Mouse (Mus musculus): ENCODE data around the gene Iqca. TPM values are rescaled to one million over a fixed set of nuclear protein-coding genes. Genes with fewer than 3 reads are reported as not detected.

Iqca gene
- total RNA-seq (2017), result not detected in 2 replicates

GRCm38 (mm10) chr1:90153099-90153744, at the start of gene Iqca:
Gene Iqca, minus strand, starts transcription at chr1:90153401.
- ATAC-seq (replicated peaks; ENCODE audit: low read depth, poor library complexity, severe bottlenecking), result peak; percentile 97

- peak; percentile 76 for ATAC-seq (replicated peaks; ENCODE audit: low read depth, poor library complexity, severe bottlenecking)
Measured at GRCm38 (mm10) chr1:90202207-90202978, 49.2 kb upstream of the Iqca start.

GRCm38 (mm10) chr1:90201655-90202054, 48.5 kb upstream of the Iqca start:
- ATAC-seq (replicated peaks; ENCODE audit: low read depth, poor library complexity, severe bottlenecking), result no peak

- ATAC-seq (replicated peaks; ENCODE audit: low read depth, poor library complexity, severe bottlenecking), result no peak
Measured at GRCm38 (mm10) chr1:90201246-90201645, 48.0 kb upstream of the Iqca start.

- no peak for ATAC-seq (replicated peaks; ENCODE audit: low read depth, poor library complexity, severe bottlenecking)
Measured at GRCm38 (mm10) chr1:90189046-90189445, 35.8 kb upstream of the Iqca start.

GRCm38 (mm10) chr1:90186874-90187273, 33.7 kb upstream of the Iqca start:
- no peak for ATAC-seq (replicated peaks; ENCODE audit: low read depth, poor library complexity, severe bottlenecking)

GRCm38 (mm10) chr1:90186173-90186572, 33.0 kb upstream of the Iqca start:
- ATAC-seq (replicated peaks; ENCODE audit: low read depth, poor library complexity, severe bottlenecking), result no peak

- ATAC-seq (replicated peaks; ENCODE audit: low read depth, poor library complexity, severe bottlenecking), result no peak
Measured at GRCm38 (mm10) chr1:90183602-90184001, 30.4 kb upstream of the Iqca start.

- ATAC-seq (replicated peaks; ENCODE audit: low read depth, poor library complexity, severe bottlenecking), result no peak
Measured at GRCm38 (mm10) chr1:90182521-90182920, 29.3 kb upstream of the Iqca start.

GRCm38 (mm10) chr1:90180966-90181699, 27.9 kb upstream of the Iqca start:
- ATAC-seq (replicated peaks; ENCODE audit: low read depth, poor library complexity, severe bottlenecking), result no peak

DNA sequence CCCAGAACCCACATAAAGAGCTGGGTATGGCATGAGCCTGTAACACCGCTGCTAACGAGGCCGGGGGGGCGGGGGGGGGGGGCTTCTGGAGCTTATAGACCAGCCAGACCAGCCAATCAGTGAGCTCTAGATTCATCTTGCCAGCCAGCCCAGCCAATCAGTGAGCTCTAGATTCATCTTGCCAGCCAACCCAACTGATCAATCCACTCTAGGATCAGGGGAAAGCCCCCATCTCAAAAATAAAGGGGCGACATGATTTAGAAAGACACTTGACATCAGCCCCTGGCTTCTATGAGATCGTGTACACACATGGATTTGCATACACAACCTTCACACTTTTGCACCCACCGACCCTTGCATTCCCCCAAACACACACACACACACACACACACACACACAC, 27.3 kb upstream of the Iqca start:
- ATAC-seq (replicated peaks; ENCODE audit: low read depth, poor library complexity, severe bottlenecking), result no peak

GRCm38 (mm10) chr1:90177978-90178377, 24.8 kb upstream of the Iqca start:
- ATAC-seq (replicated peaks; ENCODE audit: low read depth, poor library complexity, severe bottlenecking), result no peak

DNA sequence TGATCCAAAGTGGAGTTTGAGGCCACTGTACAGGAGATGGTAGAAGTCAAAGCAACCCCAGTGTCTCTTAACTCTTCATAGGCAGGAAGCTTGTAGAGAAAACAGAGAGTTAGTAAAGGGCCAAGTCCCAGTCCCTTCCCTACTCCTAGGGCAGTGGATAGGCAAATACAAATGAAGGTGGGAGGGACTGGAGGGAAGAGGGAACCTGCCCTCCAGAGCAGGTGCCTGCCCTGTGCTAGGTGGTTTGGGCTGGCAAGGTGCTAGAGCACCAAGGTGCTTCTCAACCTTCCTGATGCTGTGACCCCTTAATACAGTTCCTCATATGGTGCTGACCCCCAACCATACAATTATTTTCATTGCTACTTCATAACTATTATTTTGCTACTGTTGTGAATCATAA, 24.4 kb upstream of the Iqca start:
- no peak for ATAC-seq (replicated peaks; ENCODE audit: low read depth, poor library complexity, severe bottlenecking)

- no peak for ATAC-seq (replicated peaks; ENCODE audit: low read depth, poor library complexity, severe bottlenecking)
Measured at GRCm38 (mm10) chr1:90176223-90176622, 23.0 kb upstream of the Iqca start.

DNA sequence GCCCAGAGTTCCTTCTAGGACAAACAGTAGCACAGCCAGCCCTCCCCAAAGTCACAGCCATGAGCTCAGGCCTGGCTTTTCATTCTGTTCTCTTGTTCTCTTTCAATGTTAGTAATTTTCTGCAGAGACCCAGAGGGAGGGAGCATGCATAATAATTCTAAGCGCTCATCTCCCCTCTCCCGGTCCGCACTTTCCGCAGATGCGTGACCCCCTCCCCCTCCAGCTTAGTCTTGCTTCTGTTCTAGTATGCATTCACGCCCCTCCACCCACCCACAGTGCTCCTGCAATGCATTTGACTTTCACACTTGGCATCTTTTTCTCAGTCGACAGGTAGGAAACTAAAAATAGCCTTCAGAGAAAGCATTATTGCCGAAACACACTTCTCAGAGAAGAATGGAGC, 21.1 kb upstream of the Iqca start:
- no peak for ATAC-seq (replicated peaks; ENCODE audit: low read depth, poor library complexity, severe bottlenecking)

DNA sequence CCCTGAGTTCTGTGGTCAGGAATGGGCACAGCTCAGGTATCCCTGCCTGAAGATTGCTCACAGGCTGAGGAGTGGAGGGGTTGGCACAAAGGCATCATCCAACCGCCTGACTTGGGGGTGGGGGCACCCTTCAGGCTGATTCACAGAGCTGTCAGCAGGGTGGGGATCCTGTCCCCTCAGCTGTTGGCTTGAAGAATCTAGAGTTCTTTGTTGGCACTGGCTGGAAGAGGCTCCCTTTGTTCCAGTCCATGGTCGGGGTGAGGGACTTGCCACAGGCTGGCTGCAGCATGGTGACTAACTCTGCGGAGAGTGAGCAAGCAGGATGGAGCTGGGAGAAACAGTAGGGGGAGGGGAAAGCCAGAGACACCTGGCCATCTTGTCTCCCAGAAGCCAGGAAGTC, 11.1 kb upstream of the Iqca start:
- no peak for ATAC-seq (replicated peaks; ENCODE audit: low read depth, poor library complexity, severe bottlenecking)

DNA sequence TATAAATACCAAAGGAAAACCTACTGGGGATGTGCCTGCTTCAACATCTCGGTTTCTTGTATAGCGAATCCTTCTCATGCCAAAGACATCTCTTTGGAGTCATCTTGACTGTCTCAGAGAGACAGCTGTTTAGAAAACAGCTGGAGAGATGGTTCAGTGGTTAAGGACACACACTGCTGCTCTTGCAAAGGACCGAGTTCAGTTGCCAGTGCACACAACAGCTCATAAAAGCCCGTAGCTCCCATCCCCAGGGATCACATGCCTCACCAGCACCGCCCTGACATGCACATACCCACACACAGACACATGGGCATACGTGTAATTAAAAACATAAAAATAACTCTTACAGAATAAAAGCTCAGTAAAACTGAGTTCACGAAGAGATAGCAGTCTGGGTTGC, 10.0 kb upstream of the Iqca start:
- ATAC-seq (replicated peaks; ENCODE audit: low read depth, poor library complexity, severe bottlenecking), result no peak

DNA sequence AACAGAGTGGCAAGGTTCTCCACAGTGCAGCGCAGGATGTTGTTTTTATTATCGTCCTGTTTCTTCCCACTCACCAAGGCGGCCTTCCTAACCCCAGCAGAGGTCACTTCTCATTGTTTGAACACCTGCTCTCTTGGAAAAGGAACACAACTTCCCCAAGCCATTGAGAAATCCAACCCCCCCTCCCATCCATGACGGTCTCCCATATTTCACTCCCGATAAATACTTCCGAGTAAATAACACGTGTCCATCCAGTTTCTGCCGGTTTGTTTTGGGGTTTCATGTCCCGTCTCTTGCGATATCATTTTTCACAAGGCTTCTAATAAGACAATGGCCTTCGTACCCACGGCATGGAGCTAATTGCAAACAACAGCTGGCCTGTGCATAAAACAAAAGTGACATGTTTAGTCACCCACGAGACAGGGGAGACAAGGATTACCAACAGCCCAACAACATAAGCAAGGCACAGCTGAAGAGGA, 9.2 kb upstream of the Iqca start:
- ATAC-seq (replicated peaks; ENCODE audit: low read depth, poor library complexity, severe bottlenecking), result no peak

- no peak for ATAC-seq (replicated peaks; ENCODE audit: low read depth, poor library complexity, severe bottlenecking)
Measured at GRCm38 (mm10) chr1:90161623-90162022, 8.4 kb upstream of the Iqca start.

DNA sequence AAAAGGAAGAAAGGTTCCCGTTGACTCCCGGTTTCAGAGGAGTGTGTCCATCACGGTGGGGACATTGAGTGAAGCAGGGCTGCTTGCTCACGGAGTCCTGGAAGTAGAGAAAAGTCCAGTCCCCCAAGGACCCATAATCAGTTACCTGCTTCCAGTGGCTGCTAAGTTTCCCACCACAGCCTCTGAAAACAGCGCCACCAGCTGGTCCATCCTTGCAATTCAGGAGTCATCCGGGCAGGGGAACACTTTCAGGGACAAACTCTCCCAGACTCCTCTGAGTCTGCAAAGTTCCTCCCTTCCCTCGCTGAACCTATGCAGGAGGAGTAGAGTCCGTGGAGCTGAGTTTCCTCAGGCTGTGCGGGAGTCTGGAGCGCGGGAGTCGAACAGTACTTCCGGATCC, 6.7 kb upstream of the Iqca start:
- 0 out of 2 replicates have a peak, but pooled peaks have one; percentile 8 for ATAC-seq (replicated peaks; ENCODE audit: low read depth, poor library complexity, severe bottlenecking)

- no peak for ATAC-seq (replicated peaks; ENCODE audit: low read depth, poor library complexity, severe bottlenecking)
Measured at GRCm38 (mm10) chr1:90156589-90156988, 3.4 kb upstream of the Iqca start.
